Mouse (Mus musculus): Measurements from ENCODE around the gene D2hgdh. TPM values are rescaled to one million over a fixed set of nuclear protein-coding genes. Genes with fewer than 3 reads are reported as not detected.
"Not testable (repeated sequence)": the region's sequence is repeated elsewhere in the genome, so short reads cannot be mapped to it uniquely, and the experiment has no call there.

Gene D2hgdh
- total RNA-seq, 2 experiments from 2014 or later = 32.9 to 46.5 TPM

GRCm38 (mm10) chr1:93825105-93825674 lies 481 bp downstream of the D2hgdh start:
- intact Hi-C loops (cut with DNase I) = no loop called here
- DNase-seq = peak; percentile 92 to 95

- no peak for DNase-seq
- intact Hi-C loops (cut with DNase I) = no loop called here
Observed at GRCm38 (mm10) chr1:93825771-93826539, 1.2 kb downstream of the D2hgdh start.

DNA sequence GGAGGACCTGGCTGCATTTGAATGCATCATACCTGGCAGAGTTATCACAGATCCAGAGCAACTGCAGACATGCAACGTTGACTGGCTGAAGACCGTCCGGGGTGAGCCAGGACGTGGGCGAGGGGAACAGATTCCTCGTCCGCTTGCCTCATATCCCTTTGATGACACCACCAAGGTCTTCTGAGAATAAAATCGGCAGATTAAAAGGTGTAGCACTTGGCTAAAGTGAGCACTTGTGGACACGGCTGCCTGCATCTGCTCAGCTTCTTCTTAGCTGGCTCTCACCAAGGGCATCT lies 1.8 kb downstream of the D2hgdh start:
- no peak for DNase-seq

DNA sequence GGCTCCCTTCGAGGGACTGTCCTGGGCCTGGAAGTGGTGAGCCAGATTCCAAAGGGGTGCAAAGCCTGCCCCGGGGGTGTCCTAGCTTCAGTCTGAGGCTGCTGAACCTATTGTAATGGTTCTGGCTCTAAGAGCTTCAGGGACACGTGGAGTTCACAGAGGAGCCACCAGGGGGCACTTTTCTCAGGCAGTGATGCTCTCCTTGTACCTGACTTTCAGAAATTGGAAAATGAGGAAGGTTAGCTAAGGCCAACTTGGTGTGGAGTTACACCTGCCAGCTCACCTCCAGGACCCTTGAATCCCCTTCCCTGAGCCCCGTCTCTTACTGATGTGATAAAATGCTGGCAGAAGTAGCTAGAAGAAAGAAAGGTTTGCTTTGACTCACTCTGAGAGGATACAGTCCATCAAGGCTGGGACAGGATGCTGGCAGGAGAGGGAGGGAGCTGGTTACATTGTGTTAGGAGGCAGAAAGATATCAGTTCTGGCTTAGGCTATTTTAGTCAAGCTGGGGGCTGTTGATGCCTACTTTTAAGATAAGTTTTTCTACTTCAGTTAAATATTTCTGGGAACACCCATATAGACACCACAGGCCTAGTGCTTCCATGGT lies 8.1 kb downstream of the D2hgdh start:
- intact Hi-C loops (cut with DNase I) = loop anchor here (10.0 kb wide), 2 partner anchors 82 to 242 kb away; partner anchors contain the start of gene Gal3st2b
- DNase-seq = not testable (repeated sequence)

More for the DNA sequence above, 1.8 kb downstream of the D2hgdh start:
- intact Hi-C loops (cut with DNase I) = no loop called here

DNA sequence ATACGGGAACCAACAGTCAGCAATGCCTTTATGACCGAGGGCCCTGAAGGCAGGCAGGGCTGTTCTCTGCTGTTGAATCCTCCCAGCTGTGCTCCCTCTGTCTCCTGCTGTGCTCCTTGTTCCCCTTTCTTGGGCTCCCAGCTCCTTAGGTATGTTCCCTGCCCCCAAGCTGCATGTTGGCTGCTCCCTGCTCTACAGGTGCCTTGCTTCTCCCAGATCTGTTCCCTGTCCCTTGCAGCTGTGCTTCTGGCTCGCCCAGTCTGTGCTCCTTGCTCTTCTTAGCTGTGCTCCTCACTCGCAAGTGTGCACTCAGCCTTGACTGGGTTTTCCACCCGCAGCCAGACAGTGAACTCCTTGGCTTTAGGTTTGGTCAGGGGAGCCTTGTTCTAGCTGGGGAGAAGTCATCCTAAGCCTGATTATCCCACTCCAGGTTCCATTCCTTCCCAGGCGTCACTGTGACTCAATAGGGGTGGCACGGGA lies 10.0 kb downstream of the D2hgdh start:
- no peak for DNase-seq
- intact Hi-C loops (cut with DNase I) = loop anchor here (10.0 kb wide), 2 partner anchors 80 to 240 kb away; partner anchors contain the start of gene Gal3st2b

- DNase-seq = no peak
- intact Hi-C loops (cut with DNase I) = loop anchor here (10.0 kb wide), 2 partner anchors 80 to 240 kb away; partner anchors contain the start of gene Gal3st2b
Observed at GRCm38 (mm10) chr1:93835211-93835610, 10.5 kb downstream of the D2hgdh start.

DNA sequence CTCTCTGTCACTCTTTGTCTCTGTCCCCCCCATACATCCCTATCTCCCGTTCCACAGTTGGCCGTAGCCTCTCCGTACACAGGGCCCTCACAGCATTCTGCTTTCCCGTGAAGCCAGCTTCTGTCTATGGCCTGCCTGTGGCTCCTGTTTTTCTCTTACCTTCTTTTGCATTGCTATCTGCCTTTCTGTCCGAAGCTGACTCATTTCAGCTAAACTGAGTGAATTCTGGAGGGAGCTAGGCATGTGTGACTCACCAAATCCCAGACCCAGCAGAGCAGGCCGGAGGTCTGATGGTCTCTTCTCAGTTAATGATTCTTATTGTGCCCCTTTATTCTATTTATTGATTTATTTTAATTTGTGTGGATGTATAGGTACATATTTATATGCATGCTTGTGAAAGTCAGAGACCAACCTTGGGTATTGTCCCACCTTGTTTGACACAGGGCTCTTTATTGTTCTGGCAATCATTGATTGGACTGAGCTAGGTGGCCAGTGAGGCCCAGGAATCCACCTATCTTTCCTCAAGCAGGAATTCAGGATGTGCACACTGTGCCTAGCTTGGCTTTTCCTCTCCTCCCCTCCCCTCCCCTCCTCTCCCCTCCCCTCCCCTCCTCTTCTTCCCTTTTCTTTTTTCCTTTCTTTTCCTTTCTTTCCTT lies 11.3 kb downstream of the D2hgdh start:
- DNase-seq = no peak
- intact Hi-C loops (cut with DNase I) = loop anchor here (10.0 kb wide), 2 partner anchors 79 to 239 kb away; partner anchors contain the start of gene Gal3st2b

- intact Hi-C loops (cut with DNase I) = loop anchor here (10.0 kb wide), 2 partner anchors 78 to 238 kb away; partner anchors contain the start of gene Gal3st2b
- no peak for DNase-seq
Observed at GRCm38 (mm10) chr1:93836532-93836913, 11.8 kb downstream of the D2hgdh start.

DNA sequence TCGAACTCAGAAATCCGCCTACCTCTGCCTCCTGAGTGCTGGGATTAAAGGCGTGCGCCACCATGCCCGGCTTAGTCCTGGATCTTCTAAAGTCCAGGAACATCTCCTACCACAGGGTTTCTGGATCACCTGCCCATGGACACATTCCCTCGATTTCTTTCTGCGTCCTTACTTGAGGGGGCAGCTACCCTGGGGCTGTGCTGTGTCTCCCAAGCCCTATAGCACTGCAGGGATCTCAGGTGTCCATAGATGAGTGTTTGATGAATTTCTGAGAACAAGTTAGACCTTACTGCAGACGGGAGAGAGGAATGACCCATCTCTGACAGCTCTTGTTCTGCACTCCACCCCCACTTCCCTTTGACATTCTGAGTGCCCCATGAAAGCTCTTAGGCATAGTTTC lies 12.6 kb downstream of the D2hgdh start:
- intact Hi-C loops (cut with DNase I) = loop anchor here (10.0 kb wide), 2 partner anchors 77 to 237 kb away; partner anchors contain the start of gene Gal3st2b
- no peak for DNase-seq

DNA sequence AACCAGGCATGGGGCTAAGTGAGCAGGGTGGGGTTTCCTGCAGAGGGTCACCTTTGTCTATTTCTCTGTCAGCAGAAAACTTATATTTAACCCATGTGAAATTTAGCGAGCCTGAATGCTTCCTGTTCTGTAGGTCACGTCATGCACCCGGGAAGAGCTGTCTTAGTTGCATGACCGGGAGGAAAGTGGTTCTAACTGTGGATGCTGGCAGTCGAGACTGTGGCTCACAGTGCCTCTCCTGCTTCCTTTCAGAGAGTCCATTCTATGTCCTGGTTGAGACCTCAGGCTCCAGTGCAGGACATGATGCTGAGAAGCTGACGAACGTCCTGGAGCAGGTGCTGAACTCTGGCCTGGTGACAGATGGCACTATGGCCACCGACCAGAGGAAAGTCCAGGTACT lies 13.9 kb downstream of the D2hgdh start:
- not testable (repeated sequence) for DNase-seq
- intact Hi-C loops (cut with DNase I) = loop anchor here (10.0 kb wide), 2 partner anchors 76 to 236 kb away; partner anchors contain the start of gene Gal3st2b

GRCm38 (mm10) chr1:93845766-93846366 lies 21.2 kb downstream of the D2hgdh start:
- intact Hi-C loops (cut with DNase I); DNase-seq: not testable (repeated sequence)

DNA sequence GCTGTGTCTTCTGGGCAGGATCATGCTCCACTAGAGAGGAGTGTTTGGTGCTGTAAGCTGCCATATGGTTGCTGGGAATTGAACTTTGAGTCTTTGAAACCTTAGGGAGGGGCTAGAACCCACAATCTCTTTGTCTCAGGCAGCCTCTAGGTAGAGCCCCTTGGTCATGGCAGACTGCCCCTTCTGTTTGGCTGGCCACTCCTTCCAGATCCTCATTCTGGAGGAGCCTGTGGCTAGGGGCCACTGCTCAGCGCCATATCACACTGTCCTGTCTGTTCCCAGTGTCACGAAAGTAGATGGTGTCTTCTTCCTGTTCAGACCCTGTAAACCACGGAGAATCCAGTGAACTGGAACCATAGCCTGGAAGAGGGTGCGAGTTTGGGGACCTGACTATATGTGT lies 31.1 kb downstream of the D2hgdh start:
- DNase-seq; intact Hi-C loops (cut with DNase I): not testable (repeated sequence)

GRCm38 (mm10) chr1:93857370-93857769 lies 32.7 kb downstream of the D2hgdh start:
- DNase-seq = no peak
- intact Hi-C loops (cut with DNase I) = loop anchor here (1.0 kb wide), 1 partner anchor 134 kb away; no protein-coding TSS in a partner anchor

- intact Hi-C loops (cut with DNase I) = loop anchor here (1.0 to 2.0 kb wide), 2 partner anchors 65 to 133 kb away; no protein-coding TSS in a partner anchor
- DNase-seq = no peak
Observed at GRCm38 (mm10) chr1:93857991-93858390, 33.3 kb downstream of the D2hgdh start.

DNA sequence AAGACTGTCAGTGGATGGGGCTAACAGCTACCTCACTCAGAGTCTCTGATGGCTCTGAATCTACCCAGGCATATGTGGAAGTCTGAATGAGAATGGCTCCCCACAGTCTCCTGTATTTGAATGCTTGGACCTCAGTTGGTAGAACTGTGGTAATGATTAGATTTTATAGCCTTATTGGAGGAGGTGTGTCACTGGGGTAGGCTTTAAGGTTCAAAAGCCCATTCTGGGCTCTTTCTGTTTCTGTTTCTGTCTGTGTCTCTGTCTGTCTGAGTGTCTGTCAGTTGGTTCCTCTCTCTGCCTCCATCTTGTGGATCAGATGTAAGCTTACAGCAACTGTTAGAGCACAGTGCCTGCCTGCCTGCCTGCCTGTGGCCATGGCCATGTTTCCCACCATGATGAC lies 34.9 kb downstream of the D2hgdh start:
- DNase-seq = no peak
- intact Hi-C loops (cut with DNase I) = loop anchor here (2.0 kb wide), 1 partner anchor 63 kb away; no protein-coding TSS in a partner anchor

DNA sequence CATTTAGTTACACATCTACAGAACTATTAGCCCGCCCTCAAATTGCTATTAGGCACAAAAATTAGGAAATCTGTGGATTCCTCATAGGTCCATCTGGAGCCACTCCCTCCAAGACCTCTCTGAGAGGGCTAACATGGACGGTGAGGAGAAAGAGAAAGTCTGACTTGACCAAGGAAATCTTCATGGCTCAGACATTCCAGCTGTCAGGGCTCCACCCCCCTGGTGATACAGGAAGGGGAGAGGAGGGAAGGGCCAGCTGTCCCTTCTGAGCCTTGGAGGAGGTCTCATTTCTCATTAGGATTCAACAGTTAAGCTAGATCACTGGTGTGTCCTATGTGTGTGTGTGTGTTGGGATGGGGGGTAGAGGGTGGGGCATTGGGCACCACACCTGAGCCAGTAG lies 36.3 kb downstream of the D2hgdh start, which contains the start of gene Gal3st2:
Gal3st2 (plus strand) TSS at position 259 of the 400 bp plus-strand sequence.
- intact Hi-C loops (cut with DNase I); DNase-seq: not testable (repeated sequence)

DNA sequence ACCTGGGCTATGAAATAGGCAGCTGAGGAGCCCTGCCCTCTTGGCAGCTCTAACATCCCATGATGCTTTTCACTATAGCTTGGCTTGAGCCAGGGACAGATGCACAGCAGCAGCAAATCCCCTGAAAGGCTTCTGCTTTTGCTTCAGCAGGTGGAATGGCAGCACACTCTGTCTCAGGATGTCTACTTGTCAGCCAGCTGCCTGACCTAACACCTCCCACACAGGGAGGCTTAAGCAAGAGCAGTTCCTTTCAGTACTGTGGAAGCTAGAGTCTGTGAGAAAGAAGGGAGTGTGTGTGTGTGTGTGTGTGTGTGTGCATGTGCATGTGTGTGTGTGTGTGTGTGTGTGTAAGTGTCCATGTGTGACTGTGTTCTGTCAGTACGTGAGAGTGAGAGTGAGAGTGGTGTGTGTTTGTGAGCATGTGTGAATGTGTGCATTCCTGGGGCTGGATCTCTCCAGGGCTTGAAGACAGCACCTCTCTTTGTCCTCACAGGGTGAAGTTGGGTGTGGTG lies 46.9 kb downstream of the D2hgdh start:
- intact Hi-C loops (cut with DNase I); DNase-seq: not testable (repeated sequence)

DNA sequence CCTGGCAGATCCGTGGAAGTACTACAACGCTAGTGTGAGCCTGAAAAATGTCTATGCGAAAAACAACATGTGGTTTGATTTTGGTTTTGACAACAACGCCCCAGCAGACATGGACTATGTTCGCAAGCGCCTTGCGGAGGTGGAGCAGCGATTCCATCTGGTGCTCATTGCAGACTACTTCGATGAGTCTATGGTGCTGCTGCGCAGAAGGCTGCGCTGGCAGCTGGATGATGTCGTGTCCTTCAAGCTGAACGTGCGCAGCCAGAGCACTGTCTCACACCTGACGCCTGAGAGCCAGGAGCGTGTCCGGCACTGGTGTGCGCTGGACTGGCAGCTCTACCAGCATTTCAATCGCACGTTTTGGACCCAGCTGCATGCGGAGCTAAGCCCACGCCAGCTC lies 49.7 kb downstream of the D2hgdh start:
- intact Hi-C loops (cut with DNase I) = not testable (repeated sequence)

GRCm38 (mm10) chr1:93881778-93882177 lies 57.1 kb downstream of the D2hgdh start:
- DNase-seq; intact Hi-C loops (cut with DNase I): not testable (repeated sequence)

More for the DNA sequence above, 49.7 kb downstream of the D2hgdh start:
- DNase-seq = not testable (repeated sequence)

- intact Hi-C loops (cut with DNase I); DNase-seq: not testable (repeated sequence)
Observed at GRCm38 (mm10) chr1:93890936-93891335, 66.2 kb downstream of the D2hgdh start.
